Mouse (Mus musculus) erythroblast, embryonic 14.5 days (primary cell): ENCODE measurements around the gene Cdk14. TPM values are rescaled to one million over a fixed set of nuclear protein-coding genes. Genes with fewer than 3 reads are reported as not detected.
"Not testable (repeated sequence)": the region's sequence is repeated elsewhere in the genome, so short reads cannot be mapped to it uniquely, and the experiment has no call there.

Experiments
- H3K27me3 ChIP-seq: 2 replicates; pipeline ENCODE4 v1.6.1; 2012; ENCODE audit warnings: inconsistent platforms; ENCODE audit not compliant: control insufficient read depth
- H3K36me3 ChIP-seq: 2 replicates; pipeline ENCODE4 v1.6.1; 2012; ENCODE audit warnings: mild to moderate bottlenecking, inconsistent platforms; ENCODE audit not compliant: control insufficient read depth
- H3K4me1 ChIP-seq: 2 replicates; pipeline ENCODE4 v1.6.1; 2012; ENCODE audit warnings: inconsistent platforms; ENCODE audit not compliant: control insufficient read depth
- H3K4me3 ChIP-seq: replicated peaks from 2 replicates; pipeline ENCODE3; 2012; ENCODE audit warnings: moderate library complexity, mild to moderate bottlenecking, inconsistent platforms
- H3K9me3 ChIP-seq: 2 replicates; pipeline ENCODE4 v1.6.1; 2012; ENCODE audit warnings: low read length, inconsistent platforms, mixed read lengths; ENCODE audit not compliant: control insufficient read depth
- GATA1 ChIP-seq: IDR thresholded peaks from 2 replicates; pipeline ENCODE4 v1.6.1; 2012; ENCODE audit warnings: low read length, inconsistent platforms, mixed read lengths
- TAL1 ChIP-seq: IDR thresholded peaks from 3 replicates; pipeline ENCODE4 v1.6.1; 2012; ENCODE audit warnings: low read length, inconsistent platforms, mixed read lengths
- polyA plus RNA-seq: library from polyadenylated mRNA; stranded (reverse); fragments of >175 nt; gene quantifications from 2 replicates; pipeline ENCODE4 v1.2.3, GENCODE M21; 2012

The Cdk14 gene
- polyA plus RNA-seq, 1 experiment = not detected

DNA sequence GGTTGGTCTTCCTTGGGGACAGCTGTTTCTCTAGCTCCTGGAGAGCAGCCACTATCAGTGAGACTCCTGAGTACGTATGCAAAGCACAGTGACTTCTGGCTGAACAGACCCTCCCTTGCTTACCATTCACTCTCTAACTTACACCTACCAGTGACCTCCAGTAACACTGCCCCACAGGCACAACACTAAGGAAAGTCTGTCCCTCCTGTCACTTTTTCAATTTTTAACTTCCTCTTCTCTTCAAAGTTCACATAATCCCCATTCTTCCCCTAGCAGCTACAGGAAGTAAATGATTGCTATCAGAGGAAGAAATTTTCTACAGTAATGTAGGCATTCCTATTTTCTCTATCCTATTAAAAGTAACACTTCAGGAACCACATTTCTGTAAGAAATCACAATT, 485.0 kb downstream of the Cdk14 start:
- H3K4me3 ChIP-seq = no peak overlapping the region
- no peaks in the 10 kb centered on the region for H3K36me3 ChIP-seq
- no peaks in the 10 kb centered on the region for H3K9me3 ChIP-seq
- no peak for TF ChIP-seq GATA1
- H3K4me1 ChIP-seq = no peaks in the 10 kb centered on the region
- H3K27me3 ChIP-seq = no peaks in the 10 kb centered on the region

DNA sequence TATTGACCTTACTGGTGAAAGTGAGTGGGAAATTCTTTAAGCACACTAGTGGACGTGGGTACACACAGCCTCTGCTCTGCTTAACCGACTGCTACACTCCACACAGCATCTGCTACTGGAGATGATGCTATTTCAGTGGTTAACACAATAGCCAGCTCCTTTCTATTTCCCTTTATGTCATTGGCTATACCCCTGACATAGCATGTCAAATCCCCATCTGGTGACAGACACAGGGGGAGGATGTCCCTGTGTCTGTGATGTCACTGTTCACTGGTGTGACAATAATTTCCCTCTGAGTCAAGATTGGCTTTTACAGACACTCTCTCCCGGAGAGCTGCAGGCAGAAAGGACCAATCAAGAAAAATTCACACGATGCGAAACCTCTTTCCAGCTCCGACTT, 485.6 kb downstream of the Cdk14 start:
- Histone ChIP-seq H3K27me3 (no peaks in the 10 kb centered on the region), H3K4me1 (no peaks in the 10 kb centered on the region), H3K36me3 (no peaks in the 10 kb centered on the region), H3K4me3 (no peak overlapping the region), H3K9me3 (no peaks in the 10 kb centered on the region)
- no peak for TF ChIP-seq GATA1
- TF ChIP-seq TAL1 = no peak

DNA sequence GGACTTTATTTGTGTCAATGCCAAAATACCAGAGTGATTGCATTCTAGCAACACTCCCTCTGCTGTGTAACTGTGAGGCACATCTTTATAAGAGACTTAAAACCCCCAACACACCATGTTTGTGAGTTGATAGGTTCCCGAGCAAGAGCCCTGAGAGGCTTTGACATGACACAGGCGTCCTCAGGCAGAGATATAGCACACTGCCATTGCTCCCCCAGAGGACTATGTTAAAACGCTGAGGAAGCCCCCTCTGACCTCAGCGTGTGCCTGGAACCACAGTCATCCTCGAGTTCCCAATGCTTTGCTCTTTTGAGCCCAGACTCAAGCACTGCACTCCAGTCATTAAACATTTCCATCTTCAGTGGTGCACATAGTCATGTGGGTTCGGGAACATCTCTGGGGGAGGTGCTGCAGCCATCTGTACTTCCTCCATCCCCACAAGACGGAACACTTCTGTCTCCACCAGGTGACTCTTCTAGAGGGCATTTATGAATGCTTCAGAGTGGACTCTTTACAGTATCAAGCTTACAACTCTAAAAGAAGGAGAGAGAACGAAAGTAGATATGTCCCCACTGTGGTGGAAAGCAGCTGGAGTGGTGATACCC, 488.5 kb downstream of the Cdk14 start:
- H3K27me3 ChIP-seq = no peaks in the 10 kb centered on the region
- no peaks in the 10 kb centered on the region for H3K4me1 ChIP-seq
- no peak overlapping the region for H3K4me3 ChIP-seq
- H3K9me3 ChIP-seq = no peaks in the 10 kb centered on the region
- TF ChIP-seq GATA1 (no peak), TAL1 (no peak)
- H3K36me3 ChIP-seq = no peaks in the 10 kb centered on the region

DNA sequence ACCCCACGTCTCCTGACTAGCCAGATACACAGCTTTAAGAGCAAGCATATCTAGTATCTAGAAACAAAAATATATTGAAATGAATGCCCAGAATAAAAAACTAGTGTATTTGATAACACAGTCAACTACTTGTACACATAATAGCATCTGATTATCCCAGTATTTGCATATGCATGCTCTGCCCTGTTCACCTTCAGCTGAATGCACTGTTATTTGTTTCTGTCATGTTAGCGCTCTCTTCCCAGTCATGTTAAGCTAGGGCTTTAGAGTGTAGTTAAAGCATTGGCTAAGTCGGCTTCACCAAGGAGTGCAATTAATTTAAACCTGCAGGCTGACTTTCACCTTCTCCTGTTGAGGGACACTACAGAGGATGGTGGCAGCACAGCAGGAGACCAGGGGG, 490.5 kb downstream of the Cdk14 start:
- TF ChIP-seq TAL1 (no peak), GATA1 (no peak)
- Histone ChIP-seq H3K4me3 (no peak overlapping the region), H3K27me3 (no peaks in the 10 kb centered on the region), H3K36me3 (no peaks in the 10 kb centered on the region), H3K9me3 (no peaks in the 10 kb centered on the region), H3K4me1 (no peaks in the 10 kb centered on the region)

DNA sequence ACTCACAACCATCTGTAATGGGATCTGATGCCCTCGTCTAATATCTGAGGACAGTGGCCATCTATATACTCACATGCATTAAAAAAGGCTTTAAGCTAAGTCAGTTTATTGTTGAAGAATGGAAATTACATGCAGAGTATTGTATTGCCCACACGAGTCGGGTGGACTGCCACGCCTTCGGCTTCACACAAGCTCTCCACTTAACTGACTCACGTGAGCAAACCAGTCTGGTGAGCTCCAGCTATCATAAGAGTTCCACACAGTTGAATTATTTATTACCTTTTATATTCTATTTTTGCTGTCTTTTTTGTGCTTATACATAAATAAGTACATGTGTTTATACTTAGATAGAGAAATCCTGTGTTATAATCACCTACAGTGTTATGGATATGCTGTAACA, 495.2 kb downstream of the Cdk14 start:
- Histone ChIP-seq H3K36me3 (no peaks in the 10 kb centered on the region), H3K27me3 (no peaks in the 10 kb centered on the region), H3K4me1 (no peaks in the 10 kb centered on the region), H3K9me3 (no peaks in the 10 kb centered on the region), H3K4me3 (no peak overlapping the region)
- TF ChIP-seq TAL1 (no peak), GATA1 (no peak)

DNA sequence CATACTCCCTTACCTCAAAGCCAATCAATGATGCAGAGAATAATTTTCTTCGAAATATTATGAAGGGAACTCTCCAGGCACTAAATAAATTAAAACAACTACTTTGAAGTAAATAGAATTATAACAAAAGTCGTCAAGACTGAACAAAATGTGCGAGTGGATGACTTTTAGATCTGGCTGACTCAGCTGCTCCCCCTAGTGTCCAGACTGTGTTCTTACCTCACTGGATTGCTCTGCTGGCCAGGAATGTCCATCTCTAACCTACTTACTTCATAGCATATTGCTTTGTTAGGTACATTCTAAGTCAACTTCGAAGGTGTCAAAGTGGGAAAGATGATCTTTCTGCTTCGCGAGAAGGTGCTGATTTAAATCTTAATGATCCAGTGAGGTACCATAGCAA, 501.7 kb downstream of the Cdk14 start:
- no peaks in the 10 kb centered on the region for H3K27me3 ChIP-seq
- no peak overlapping the region for H3K4me3 ChIP-seq
- H3K36me3 ChIP-seq = no peaks in the 10 kb centered on the region
- H3K9me3 ChIP-seq = no peaks in the 10 kb centered on the region
- TF ChIP-seq GATA1 = no peak
- no peak for TF ChIP-seq TAL1
- H3K4me1 ChIP-seq = no peaks in the 10 kb centered on the region

DNA sequence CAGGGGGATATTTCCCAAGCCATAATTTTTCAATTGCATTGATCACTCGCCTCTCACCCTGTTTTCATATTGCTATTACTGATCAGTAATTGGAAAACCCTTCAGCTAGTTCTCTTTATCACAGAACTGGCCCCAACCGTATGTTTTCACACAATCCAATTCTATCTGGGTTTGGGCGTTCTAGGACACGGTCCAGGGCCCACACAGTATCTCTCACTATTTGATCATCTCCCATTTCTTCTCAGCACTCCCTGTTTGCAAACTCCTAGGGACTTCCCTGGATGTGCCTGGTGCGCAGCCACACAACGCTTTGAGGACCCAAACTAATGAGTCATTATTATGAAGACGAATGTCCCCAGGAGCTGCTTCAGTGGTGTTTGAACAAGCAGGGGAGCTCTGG, 502.4 kb downstream of the Cdk14 start:
- no peaks in the 10 kb centered on the region for H3K36me3 ChIP-seq
- no peaks in the 10 kb centered on the region for H3K9me3 ChIP-seq
- H3K4me3 ChIP-seq = no peak overlapping the region
- no peaks in the 10 kb centered on the region for H3K27me3 ChIP-seq
- TF ChIP-seq GATA1 (no peak), TAL1 (no peak)
- H3K4me1 ChIP-seq = no peaks in the 10 kb centered on the region

DNA sequence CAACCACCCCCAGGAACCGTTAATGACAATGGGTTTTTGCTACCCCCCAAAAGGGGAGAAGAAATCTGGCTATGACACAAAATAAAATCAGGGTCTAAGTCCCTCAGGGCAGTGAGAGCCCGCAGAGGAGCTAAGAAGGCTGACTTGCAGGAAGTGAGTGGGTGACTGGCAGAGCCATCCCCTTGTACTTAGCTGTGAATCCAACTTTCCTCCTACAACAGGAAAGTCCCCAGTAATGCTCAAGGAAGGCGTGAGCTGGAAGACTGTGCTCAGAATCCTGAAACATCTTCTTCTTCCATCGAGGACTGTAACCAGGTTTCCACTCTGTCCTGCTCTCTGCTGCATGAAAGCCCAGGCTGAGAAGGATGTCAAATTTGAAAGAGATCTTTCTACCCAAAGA, 502.8 kb downstream of the Cdk14 start:
- H3K9me3 ChIP-seq = no peaks in the 10 kb centered on the region
- TF ChIP-seq TAL1 = no peak
- no peak for TF ChIP-seq GATA1
- no peaks in the 10 kb centered on the region for H3K36me3 ChIP-seq
- H3K4me3 ChIP-seq = no peak overlapping the region
- H3K4me1 ChIP-seq = no peaks in the 10 kb centered on the region
- no peaks in the 10 kb centered on the region for H3K27me3 ChIP-seq

DNA sequence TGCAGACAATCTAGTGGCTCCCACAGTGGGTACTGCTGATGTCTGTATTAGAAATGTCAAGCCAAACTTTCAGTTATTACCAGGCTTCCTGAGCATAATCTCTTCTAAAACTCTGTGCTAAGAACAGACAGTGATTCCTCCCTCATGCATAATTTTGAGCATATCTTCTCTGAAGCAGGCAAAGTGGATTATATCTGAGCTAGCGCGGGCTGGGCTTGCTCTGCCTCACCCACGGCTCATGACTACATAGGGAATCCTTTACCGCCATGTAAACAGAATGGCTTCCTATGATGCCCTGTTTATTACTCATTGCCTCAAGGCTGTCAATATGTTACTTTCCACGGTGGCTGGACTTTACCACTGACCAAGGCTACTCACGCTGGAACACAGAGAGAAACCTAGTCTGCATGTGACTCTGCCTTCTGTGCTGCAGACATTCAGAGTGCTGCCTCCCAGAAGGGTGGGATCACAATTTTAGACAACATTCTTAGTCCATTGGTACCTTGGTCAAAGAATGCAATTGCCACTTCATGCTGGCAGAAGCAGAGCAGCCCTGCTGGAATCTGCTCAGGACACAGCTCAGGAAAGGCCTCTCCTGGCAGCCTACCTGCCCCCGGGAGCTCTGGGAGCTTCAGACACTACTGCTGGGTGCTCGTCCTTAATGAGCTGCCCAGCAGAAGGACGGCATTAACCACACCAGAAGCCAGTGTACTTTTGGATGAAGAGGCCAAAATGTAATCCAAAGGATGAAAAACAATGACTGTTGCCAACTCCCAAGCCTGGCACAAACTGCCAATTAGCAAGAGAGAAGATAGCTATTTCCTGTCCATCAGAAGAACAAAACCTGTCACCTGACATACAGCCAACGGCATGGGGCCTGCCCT, 503.5 kb downstream of the Cdk14 start:
- Histone ChIP-seq H3K4me3 (no peak overlapping the region), H3K27me3 (no peaks in the 10 kb centered on the region), H3K36me3 (no peaks in the 10 kb centered on the region), H3K4me1 (no peaks in the 10 kb centered on the region), H3K9me3 (no peaks in the 10 kb centered on the region)
- TF ChIP-seq GATA1 (no peak), TAL1 (no peak)

DNA sequence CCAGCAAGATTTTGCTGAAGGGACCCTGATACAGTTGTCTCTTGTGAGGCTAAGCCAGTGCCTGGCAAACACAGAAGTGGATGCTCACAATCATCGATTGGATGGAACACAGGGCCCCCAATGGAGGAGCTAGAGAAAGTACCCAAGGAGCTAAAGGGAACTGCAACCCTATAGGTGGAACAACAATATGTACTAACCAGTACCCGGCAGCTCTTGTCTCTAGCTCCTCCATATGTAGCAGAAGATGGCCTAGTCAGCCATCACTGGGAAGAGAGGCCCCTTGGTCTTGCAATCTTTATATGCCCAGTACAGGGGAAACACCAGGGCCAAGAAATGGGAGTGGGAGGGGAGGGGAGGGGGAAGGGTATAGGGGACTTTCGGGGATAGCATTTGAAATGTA, 515.2 kb downstream of the Cdk14 start:
- not testable (repeated sequence) for H3K9me3 ChIP-seq, H3K4me3 ChIP-seq, H3K27me3 ChIP-seq, H3K4me1 ChIP-seq, H3K36me3 ChIP-seq
